Mouse (Mus musculus) intestine, postnatal 0 days (tissue): ENCODE measurements around the gene Obscn. TPM values are rescaled to one million over a fixed set of nuclear protein-coding genes. Genes with fewer than 3 reads are reported as not detected.
A peak's percentile ranks its signal among the peaks of the same experiment; 100 is the strongest.

ENCODE experiments used
- ATAC-seq: fragments of 200-750 bp; cut with Nextera tagmentation; 2 replicates; pipeline ENCODE4 v1.8.0; 2017; ENCODE audit warnings: mild to moderate bottlenecking, moderate TSS enrichment, moderate library complexity
- H3K27ac ChIP-seq: fragments of 300-500 bp; sonication (generic); 2 replicates; pipeline ENCODE4 v1.5.1; 2014; ENCODE audit warnings: mild to moderate bottlenecking, low read depth, low read length, moderate library complexity
- H3K27me3 ChIP-seq: fragments of 300-500 bp; sonication (generic); replicated peaks from 2 replicates; pipeline ENCODE4 v1.6.1; 2014; ENCODE audit warnings: low read length, mixed read lengths; ENCODE audit not compliant: control insufficient read depth, insufficient read depth
- H3K36me3 ChIP-seq: fragments of 300-500 bp; sonication (generic); 2 replicates; pipeline ENCODE4 v1.6.1; 2014; ENCODE audit warnings: mild to moderate bottlenecking, moderate library complexity; ENCODE audit not compliant: control insufficient read depth, insufficient read depth
- H3K4me1 ChIP-seq: fragments of 300-500 bp; sonication (generic); replicated peaks from 2 replicates; pipeline ENCODE4 v1.6.1; 2014; ENCODE audit warnings: antibody characterized with exemption, low read length, mixed read lengths; ENCODE audit not compliant: control insufficient read depth, insufficient read depth
- H3K4me2 ChIP-seq: fragments of 300-500 bp; sonication (generic); replicated peaks from 2 replicates; pipeline ENCODE4 v1.6.1; 2014; ENCODE audit warnings: low read depth, mild to moderate bottlenecking, moderate library complexity
- H3K4me3 ChIP-seq: fragments of 300-500 bp; sonication (generic); 2 replicates; pipeline ENCODE4 v1.5.1; 2014; ENCODE audit warnings: low read depth, low read length
- H3K9ac ChIP-seq: fragments of 300-500 bp; sonication (generic); 2 replicates; pipeline ENCODE4 v1.6.1; 2014; ENCODE audit warnings: mild to moderate bottlenecking, low read depth, low read length
- H3K9me3 ChIP-seq: fragments of 300-500 bp; sonication (generic); 2 replicates; pipeline ENCODE4 v1.6.1; 2016; ENCODE audit warnings: mixed run types; ENCODE audit not compliant: control insufficient read depth
- CTCF ChIP-seq: sonication (generic); IDR thresholded peaks from 2 replicates; pipeline ENCODE4 v1.5.1; 2016; ENCODE audit warnings: low read depth, mild to moderate bottlenecking, control low read depth, antibody characterized with exemption, moderate library complexity
- WGBS: fragments of 180-500 bp; shearing (Covaris S2); extraction: QIAGEN DNeasy Blood & Tissue Kit; methylation state at CpG from one replicate; pipeline ENCODE4 v1.1.7; 2014; 5-methylcytosine and 5-hydroxymethylcytosine counted together
- polyA plus RNA-seq: library from polyadenylated mRNA; unstranded; fragments of >200 nt; fragmentation: Nextera tagmentation; extraction: Ambion mirVana; gene quantifications from 2 replicates; pipeline ENCODE4 v1.2.1, GENCODE M21; 2015

The Obscn gene
- polyA plus RNA-seq, 1 experiment from 2014 or later, result 0.23 TPM

DNA sequence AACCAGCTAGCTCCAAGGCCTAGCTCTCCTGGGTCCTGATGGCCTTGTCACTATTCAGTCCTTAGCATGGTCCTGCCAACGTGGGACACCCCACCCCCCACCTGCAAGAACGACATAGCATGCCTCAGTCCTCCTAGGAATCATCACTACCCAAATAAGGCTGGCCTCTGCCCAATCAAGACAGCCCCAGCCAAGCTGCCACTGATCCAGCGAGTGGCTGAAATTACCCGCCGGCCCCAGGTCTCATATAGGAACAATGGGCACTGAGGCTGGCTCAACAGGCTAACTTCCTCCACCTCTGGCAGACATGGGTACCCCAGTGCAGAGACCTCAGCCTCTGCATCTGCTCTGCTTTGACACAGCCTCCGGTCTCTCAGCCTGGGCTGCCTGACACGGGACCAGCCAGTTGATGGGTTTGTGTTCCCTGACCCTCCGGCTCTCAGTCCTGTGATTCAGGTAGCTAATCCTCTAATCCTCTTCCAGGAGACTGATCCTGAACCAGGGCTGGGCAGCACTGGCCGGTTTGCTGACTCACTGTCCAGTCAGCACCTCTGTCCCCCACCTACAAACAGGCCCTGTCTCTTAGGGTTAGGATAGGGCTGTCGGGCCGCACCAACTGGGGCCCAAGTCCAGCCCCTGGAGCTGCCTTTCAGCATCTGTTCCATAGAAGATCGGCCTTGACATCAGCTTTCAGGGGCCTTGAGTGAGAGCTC is 948 bp upstream of the Obscn start:
- ATAC-seq, result no peak
- TF ChIP-seq CTCF, result no peak
- H3K9ac ChIP-seq, result no peak overlapping the region
- H3K27me3 ChIP-seq, result peaks cover 51% of the 10 kb centered on the region
- no peaks in the 10 kb centered on the region for H3K9me3 ChIP-seq
- H3K27ac ChIP-seq, result no peak overlapping the region
- H3K4me1 ChIP-seq, result no peaks in the 10 kb centered on the region
- no peak overlapping the region for H3K4me3 ChIP-seq
- H3K4me2 ChIP-seq, result no peak overlapping the region
- WGBS, result 79% methylated on average over 12 of the region's 12 CpGs
- no peaks in the 10 kb centered on the region for H3K36me3 ChIP-seq

DNA sequence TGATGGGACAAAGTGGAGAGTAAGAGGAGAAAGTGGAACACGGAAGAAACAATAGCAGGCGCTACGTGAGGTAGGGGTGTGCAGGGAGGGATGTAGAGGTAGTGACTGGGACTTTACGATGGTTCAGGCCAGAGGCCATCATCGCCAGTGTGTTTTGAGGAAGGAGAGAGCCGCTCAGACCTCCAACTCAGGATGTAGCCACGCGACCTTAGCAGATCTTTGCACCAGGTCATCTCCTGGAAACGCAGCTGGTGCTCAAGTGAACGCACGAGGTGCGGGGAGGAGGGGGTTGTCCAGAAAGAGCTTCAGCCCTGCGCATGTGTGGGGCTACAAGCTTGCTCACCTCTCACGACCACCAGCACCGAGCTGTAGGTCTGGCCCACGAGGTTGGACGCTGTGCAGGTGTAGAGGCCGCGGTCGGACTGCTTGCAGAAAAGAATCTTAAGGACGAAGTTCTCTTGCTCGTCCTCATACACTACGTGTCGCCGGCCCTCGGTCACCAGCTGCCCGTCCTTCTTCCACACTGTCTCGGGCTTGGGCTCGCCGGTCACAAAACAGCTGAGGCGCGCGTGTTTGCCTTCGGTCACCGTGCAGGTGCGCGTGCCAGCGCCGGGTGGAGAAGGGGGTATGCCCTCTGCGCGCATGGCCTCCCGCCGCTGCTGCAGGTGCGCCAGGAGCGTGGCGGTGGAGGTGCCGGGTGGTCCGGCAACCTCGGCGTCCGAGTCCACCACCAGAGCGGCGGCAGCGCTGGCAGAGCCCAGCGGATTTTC is 966 bp downstream of the Obscn start:
- no peak for TF ChIP-seq CTCF
- H3K4me3 ChIP-seq, result peak overlapping the region; percentile 20; the same call in 1 of the 2 replicates
- H3K27ac ChIP-seq, result no peak overlapping the region
- ATAC-seq, result no peak
- H3K9ac ChIP-seq, result no peak overlapping the region
- peak overlapping the region; percentile 48; the same call in 1 of the 2 replicates for H3K4me2 ChIP-seq
- no peaks in the 10 kb centered on the region for H3K9me3 ChIP-seq
- no peaks in the 10 kb centered on the region for H3K36me3 ChIP-seq
- 6% methylated on average over 55 of the region's 55 CpGs for WGBS
- no peaks in the 10 kb centered on the region for H3K4me1 ChIP-seq
- peaks cover 51% of the 10 kb centered on the region for H3K27me3 ChIP-seq

DNA sequence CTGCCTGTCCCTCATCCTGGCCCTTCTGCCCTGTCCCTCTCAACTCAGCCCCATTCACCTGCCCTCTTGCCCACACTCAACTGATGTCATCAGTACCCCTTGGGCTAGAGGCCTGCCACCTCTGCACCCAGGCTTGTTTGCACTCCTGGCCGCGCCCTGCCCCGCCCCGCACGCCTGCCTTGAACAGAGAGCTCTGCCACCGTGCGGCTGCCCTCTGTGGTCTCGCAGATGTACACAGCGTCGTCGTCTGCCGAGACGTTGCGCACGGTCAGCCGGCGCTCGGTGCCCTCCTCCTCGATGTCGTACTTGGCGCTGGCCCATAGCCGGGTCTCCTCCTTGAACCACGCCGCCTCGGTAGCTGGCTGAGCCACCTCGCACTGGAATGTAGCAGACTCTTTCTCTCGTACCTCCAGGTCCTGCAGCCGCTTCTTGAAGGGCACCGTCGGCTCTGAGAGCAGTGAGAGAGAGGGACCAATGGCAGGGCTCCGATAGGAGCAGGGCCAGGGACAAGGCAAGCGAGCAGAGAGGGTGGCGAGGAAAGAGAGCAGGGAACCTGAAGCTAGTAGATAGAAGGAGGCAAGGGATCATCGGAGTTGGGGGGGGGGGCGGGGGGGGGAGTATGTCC is 1.7 kb downstream of the Obscn start:
- Histone ChIP-seq H3K36me3 (no peaks in the 10 kb centered on the region), H3K4me1 (no peaks in the 10 kb centered on the region), H3K4me3 (peak overlapping the region; percentile 14; the same call in 1 of the 2 replicates), H3K4me2 (peak overlapping the region; percentile 48), H3K27ac (no peak overlapping the region), H3K27me3 (peaks cover 51% of the 10 kb centered on the region), H3K9ac (no peak overlapping the region), H3K9me3 (no peaks in the 10 kb centered on the region)
- TF ChIP-seq CTCF, result peak; percentile 55
- 7% methylated on average over 35 of the region's 35 CpGs for WGBS
- peak; percentile 72 for ATAC-seq

DNA sequence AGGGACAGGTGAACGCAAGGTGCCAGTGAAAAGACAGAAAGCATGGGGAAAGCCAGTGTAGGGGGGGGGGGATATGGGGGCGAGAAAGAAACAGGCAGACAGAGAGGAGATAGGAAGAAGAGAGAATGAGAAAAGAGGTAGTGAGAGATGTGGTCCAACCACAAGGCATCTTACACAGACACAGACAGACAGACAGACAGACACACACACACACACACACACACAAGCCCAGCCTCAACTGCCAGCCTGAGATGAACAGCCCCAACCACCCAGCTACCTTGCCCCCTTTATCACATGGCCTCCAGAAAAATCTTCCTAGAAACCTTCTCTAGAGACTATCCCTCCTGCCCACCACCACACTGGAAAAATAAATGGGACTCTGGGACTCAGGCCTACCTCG is 4.1 kb downstream of the Obscn start:
- WGBS, result 77% methylated on average over 2 of the region's 3 CpGs
- ATAC-seq, result no peak
- Histone ChIP-seq H3K4me3 (no peak overlapping the region), H3K9ac (no peak overlapping the region), H3K9me3 (no peaks in the 10 kb centered on the region), H3K4me2 (no peak overlapping the region), H3K4me1 (no peaks in the 10 kb centered on the region), H3K27ac (no peak overlapping the region), H3K36me3 (no peaks in the 10 kb centered on the region), H3K27me3 (peaks cover 40% of the 10 kb centered on the region)
- no peak for TF ChIP-seq CTCF

DNA sequence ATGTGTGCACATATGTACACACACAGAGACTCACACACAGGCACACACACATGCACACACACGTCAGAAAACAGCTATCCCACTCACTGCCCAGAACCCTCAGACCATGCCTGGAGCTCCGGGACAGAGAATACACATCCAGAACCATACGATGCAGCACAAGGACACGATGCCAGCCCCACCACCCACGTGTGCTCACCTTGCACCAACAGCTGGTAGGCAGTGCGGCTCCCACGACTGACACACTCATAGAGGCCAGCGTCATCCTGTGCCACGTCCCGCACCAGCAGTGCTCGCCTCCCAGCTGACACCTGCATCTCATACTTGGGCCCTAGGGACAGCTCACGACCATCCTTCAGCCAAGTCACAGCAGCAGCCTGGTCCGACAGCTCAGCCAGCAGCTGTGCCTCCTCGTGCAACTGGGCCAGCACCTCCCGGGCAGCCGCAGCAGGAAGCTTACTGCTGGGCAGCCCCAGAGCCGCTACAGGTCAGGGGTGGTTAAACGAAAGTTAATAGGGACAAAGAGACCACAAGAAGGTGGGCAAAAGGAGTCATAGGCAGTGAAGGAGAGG is 4.8 kb downstream of the Obscn start:
- H3K4me2 ChIP-seq, result no peak overlapping the region
- WGBS, result 69% methylated on average over 18 of the region's 18 CpGs
- no peak overlapping the region for H3K27ac ChIP-seq
- H3K27me3 ChIP-seq, result peaks cover 34% of the 10 kb centered on the region
- H3K36me3 ChIP-seq, result no peaks in the 10 kb centered on the region
- TF ChIP-seq CTCF, result no peak
- H3K9ac ChIP-seq, result no peak overlapping the region
- no peaks in the 10 kb centered on the region for H3K4me1 ChIP-seq
- no peak overlapping the region for H3K4me3 ChIP-seq
- ATAC-seq, result no peak
- H3K9me3 ChIP-seq, result no peaks in the 10 kb centered on the region

DNA sequence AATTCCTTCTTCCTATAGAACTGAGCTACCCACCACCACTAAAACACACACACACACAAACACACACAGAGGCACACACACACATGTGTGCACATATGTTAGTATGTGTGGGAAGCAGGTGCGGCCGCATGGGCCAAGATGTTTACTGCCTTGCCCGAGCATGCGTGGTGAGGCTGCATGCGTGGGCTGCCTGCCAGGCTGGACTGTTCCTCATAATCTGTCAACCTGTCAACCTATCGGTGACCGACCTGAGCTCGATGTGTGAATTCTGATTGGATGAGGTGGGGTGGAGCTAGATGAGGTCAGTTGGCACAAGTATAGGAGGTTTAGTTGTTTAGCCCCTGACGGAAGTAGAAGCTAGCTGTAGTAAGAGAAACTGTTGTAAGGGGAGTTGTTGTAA is 5.4 kb downstream of the Obscn start:
- Histone ChIP-seq H3K27me3 (peaks cover 27% of the 10 kb centered on the region), H3K36me3 (no peaks in the 10 kb centered on the region), H3K9ac (no peak overlapping the region), H3K4me1 (no peaks in the 10 kb centered on the region), H3K4me2 (no peak overlapping the region), H3K9me3 (no peaks in the 10 kb centered on the region), H3K27ac (no peak overlapping the region), H3K4me3 (no peak overlapping the region)
- no peak for ATAC-seq
- TF ChIP-seq CTCF, result no peak
- 76% methylated on average over 9 of the region's 9 CpGs for WGBS
